Mouse (Mus musculus): ENCODE measurements around the gene Taf11. TPM values are rescaled to one million over a fixed set of nuclear protein-coding genes. Genes with fewer than 3 reads are reported as not detected.

The Taf11 gene
- polyA plus RNA-seq, 1 experiment from 2014 or later: 69.2 TPM

DNA sequence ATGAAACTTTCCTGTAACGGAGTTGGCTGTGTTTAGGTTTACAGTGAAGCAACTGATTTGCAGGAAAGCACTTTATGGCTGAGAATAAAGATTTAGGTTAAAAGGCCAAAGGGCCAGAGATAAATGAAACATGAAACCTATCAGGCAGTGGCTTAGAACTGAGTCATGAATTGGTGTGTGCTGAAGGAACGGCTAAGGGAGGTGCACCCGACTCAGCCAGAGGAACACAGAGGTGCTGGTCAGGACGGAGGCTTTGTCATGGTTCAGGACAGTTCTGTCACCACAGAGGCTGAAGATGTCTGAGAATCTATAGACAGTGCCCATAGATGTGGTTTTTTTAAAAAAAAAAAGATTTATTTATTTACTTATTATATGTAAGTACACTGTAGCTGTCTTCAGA, 5.1 kb upstream of the Taf11 start:
- H3K4me3 ChIP-seq: no peak overlapping the region
- H3K9ac ChIP-seq: no peak overlapping the region
- peaks cover 23% of the 10 kb centered on the region for H3K4me1 ChIP-seq (replicated peaks)
- WGBS: 91% methylated on average over 4 of the region's 4 CpGs
- no peaks in the 10 kb centered on the region for H3K9me3 ChIP-seq
- no peak for ATAC-seq (ENCODE audit: low read depth)
- H3K27me3 ChIP-seq: no peaks in the 10 kb centered on the region
- no peaks in the 10 kb centered on the region for H3K36me3 ChIP-seq
- H3K27ac ChIP-seq (replicated peaks): no peak overlapping the region
- H3K4me2 ChIP-seq: no peak overlapping the region

DNA sequence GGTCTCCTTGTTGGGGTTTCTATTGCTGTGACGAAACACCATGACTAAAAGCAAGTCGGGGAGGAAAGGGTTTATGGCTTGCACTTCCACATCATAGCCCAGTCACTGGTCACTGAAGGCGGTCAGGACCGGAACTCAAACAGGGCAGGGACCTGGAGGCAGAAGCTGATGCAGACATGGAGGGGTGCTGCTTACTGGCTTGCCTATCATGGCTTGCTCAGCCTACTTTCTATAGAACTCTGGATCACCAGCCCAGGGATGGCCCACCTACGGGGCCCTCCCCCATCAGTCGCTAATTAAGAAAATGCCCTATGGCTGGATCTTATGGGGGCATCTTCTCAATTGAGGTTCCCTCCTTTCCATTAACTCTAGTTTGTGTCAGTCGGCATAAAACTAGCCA, 1.7 kb upstream of the Taf11 start:
- peak overlapping the region; percentile 90; the same call in 1 of the 2 replicates for H3K9ac ChIP-seq

DNA sequence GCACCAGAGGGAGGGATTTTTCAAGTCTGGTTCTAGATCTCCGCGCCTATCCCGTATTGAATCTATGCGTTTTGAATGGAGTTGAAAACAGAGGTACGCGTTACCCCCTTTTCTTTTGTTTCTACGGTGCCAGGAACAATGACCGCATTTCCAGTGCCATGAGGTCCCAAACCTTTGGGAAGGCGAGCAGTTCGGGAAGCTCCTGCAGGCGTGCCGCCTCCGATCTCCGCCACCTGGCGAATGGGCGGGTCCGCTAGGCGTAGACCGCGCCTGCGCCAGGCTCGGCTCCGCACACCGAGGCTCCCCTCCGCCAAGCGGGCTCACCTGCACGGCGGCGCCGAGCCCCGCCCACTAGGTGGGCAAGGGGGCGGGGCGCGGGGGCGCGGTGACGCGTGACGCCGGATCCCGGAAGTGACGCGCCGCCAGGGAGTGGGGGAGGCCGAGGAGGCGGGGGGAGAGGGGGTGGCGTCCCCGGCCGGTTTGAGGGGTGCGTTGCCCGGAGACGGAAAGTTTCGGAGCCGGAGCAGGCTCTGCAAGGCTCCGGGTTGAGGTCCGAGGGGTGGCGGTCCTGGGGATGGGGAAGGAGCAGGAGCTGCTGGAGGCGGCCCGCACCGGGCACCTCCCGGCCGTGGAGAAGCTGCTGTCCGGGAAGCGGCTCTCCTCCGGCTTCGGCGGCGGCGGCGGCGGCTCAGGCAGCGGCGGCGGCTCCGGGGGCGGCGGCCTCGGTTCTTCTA, 589 bp downstream of the Taf11 start, which contains the start of gene Anks1:
Gene Anks1 (plus strand): TSS at position 419 of the 734 bp plus-strand sequence.
- WGBS: under 1% methylated on average over 75 of the region's 78 CpGs
- Histone ChIP-seq H3K36me3 (peaks cover 11% of the 10 kb centered on the region), H3K4me3 (peak within 1 kb of the TSS; percentile 77), H3K27ac (replicated peaks) (peak within 1 kb of the TSS; percentile 92), H3K9ac (peak within 1 kb of the TSS; percentile 90), H3K27me3 (no peaks in the 10 kb centered on the region), H3K4me2 (peak within 1 kb of the TSS; percentile 93), H3K4me1 (replicated peaks) (peaks cover 48% of the 10 kb centered on the region), H3K9me3 (no peaks in the 10 kb centered on the region)
- ATAC-seq (ENCODE audit: low read depth): peak; percentile 86

More for the DNA sequence above, 1.7 kb upstream of the Taf11 start:
- no peak overlapping the region for H3K27ac ChIP-seq (replicated peaks)
- no peaks in the 10 kb centered on the region for H3K9me3 ChIP-seq
- H3K4me2 ChIP-seq: peak overlapping the region; percentile 93; the same call in 1 of the 2 replicates
- H3K27me3 ChIP-seq: no peaks in the 10 kb centered on the region
- 89% methylated on average over 7 of the region's 7 CpGs for WGBS
- H3K4me1 ChIP-seq (replicated peaks): peaks cover 40% of the 10 kb centered on the region
- H3K36me3 ChIP-seq: no peaks in the 10 kb centered on the region
- no peak overlapping the region for H3K4me3 ChIP-seq
- ATAC-seq (ENCODE audit: low read depth): no peak

DNA sequence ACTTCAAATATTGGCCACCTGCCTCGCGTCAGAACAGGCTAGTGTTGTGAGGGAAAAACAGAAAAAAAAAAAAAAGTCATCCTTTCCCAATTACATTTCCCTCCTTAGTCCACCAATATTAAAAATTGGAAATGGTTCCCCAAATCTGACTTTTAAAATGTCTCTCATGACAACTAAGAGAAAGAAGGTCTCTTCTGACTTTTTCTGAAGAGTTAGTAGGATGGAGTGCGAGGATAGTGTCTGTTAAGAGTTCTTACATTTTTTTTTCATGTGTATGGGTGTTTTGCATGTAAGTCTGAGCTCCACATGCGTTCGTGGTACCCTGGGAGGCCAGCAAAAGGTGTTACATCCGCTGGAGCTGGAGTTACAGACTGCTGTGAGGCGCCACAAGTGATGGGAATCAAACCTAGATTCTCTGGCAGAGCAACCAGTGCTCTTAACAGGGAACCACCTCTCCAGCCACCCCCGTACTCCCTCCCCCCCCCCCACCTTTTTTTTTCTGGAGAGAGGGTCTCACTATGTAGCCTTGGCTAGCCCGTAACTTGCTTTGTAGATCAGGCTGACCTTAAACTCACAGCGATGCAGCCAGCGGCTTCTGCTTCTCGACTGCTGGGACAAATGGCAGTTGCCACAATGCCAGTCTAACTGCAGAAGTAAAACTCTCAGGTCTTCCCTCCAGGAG, 1.3 kb downstream of the Taf11 start:
- peaks cover 17% of the 10 kb centered on the region for H3K36me3 ChIP-seq
- peak overlapping the region; percentile 93 for H3K4me2 ChIP-seq
- peak overlapping the region; percentile 90 for H3K9ac ChIP-seq
- H3K4me1 ChIP-seq (replicated peaks): peaks cover 48% of the 10 kb centered on the region
- WGBS: under 1% methylated on average over 12 of the region's 12 CpGs
- H3K9me3 ChIP-seq: no peaks in the 10 kb centered on the region
- peak overlapping the region; percentile 92 for H3K27ac ChIP-seq (replicated peaks)
- peak overlapping the region; percentile 77 for H3K4me3 ChIP-seq
- no peaks in the 10 kb centered on the region for H3K27me3 ChIP-seq
- peak; percentile 40 for ATAC-seq (ENCODE audit: low read depth)

DNA sequence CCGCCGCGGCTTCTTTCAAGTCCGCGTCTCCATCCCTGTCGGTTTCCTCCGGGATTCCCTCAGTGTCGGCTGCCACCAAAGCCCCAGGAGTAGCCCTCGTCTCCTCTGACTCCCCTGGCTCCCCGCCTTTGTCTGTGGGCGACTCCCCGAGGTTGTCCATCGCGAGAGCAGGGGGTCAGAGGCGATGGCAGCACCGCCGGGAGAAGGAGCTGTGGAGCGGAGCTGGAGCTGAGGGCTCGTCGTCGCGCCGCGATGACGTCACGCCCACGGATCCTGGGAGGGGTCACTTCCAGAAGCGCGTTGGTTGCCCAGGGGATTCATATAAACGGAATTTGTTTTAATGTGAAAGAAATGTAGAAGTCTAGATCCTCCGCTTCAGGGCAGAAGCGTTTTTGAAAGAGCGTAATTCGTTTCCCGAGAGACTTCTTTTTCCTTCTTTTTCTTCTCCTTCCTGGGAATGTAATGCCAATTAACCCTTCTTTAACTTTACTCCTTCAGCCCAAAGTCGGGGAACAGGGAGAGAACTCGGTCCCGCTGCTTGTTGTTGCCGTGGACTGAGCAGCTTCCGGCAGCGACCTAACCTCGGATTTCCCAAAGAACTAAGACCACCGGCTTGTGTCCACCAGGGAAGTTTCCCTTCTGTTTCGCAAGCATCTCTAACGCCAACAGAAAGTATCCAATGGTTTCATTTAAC, 2.0 kb downstream of the Taf11 start:
- ATAC-seq (ENCODE audit: low read depth): 0 out of 2 replicates have a peak, but pooled peaks have one; percentile 19
- peak overlapping the region; percentile 77 for H3K4me3 ChIP-seq
- H3K27me3 ChIP-seq: no peaks in the 10 kb centered on the region
- H3K36me3 ChIP-seq: peaks cover 24% of the 10 kb centered on the region
- peaks cover 48% of the 10 kb centered on the region for H3K4me1 ChIP-seq (replicated peaks)
- under 1% methylated on average over 45 of the region's 45 CpGs for WGBS
- H3K9ac ChIP-seq: peak overlapping the region; percentile 90
- no peaks in the 10 kb centered on the region for H3K9me3 ChIP-seq
- peak overlapping the region; percentile 92 for H3K27ac ChIP-seq (replicated peaks)
- peak overlapping the region; percentile 93 for H3K4me2 ChIP-seq

DNA sequence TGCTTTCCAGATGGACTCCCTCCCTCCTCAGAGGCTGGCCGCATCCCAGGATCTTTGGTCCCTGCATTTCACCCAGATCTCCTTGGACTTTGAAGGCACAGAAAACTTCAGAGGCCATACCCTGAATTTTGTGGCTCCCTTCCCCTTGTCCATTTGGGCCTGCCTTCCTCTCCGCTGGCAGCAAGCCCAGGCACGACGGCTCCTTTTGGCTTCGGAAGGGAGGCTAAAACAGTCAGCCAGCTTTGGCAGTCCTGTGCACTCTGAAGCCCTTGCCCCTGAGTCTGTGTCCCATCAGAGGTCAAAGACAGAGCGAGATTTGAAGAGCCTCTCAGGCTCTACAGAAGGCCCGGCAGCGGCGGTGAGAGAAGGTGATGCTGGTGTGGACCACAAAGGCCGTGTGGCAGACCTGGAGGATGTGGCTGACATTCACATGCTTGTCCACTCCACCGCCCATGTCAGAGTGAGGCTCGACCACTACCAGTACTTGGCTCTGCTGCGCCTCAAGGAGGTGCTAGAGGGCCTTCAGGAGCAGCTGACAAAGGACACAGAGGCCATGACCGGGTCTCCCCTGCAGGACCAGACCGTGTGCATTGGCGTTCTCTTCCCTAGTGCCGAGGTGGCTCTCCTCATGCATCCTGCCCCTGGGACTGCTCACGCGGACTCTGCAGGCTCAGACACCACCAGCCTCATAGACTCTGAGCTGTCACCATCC, 23.0 kb downstream of the Taf11 start:
- H3K9me3 ChIP-seq: no peaks in the 10 kb centered on the region
- WGBS: 86% methylated on average over 19 of the region's 19 CpGs
- no peaks in the 10 kb centered on the region for H3K4me1 ChIP-seq (replicated peaks)
- no peak overlapping the region for H3K9ac ChIP-seq
- no peak overlapping the region for H3K27ac ChIP-seq (replicated peaks)
- no peaks in the 10 kb centered on the region for H3K27me3 ChIP-seq
- no peak overlapping the region for H3K4me2 ChIP-seq
- H3K4me3 ChIP-seq: no peak overlapping the region
- peaks cover 86% of the 10 kb centered on the region for H3K36me3 ChIP-seq
- no peak for ATAC-seq (ENCODE audit: low read depth)

DNA sequence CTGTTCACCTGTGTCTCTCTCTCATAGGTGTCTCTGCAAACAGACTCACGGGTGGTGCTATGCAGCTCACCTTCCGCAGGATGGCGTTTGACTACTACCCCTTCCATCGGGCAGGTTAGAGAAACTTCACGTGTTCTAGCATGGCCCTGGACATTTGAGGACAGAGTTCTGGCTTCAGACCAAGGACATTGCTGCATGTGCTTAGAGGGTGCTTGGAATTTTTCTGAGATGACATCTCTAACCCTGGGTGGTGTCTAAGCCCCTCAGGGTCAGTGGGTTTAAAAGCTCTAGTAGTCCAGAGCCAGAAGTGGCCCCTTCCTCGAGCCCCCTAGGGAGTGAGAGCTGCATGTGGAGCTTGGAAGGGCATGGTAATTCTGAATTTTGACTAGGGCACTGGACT, 25.6 kb downstream of the Taf11 start:
- Histone ChIP-seq H3K36me3 (peaks cover 85% of the 10 kb centered on the region), H3K4me1 (replicated peaks) (no peaks in the 10 kb centered on the region), H3K4me2 (no peak overlapping the region), H3K27ac (replicated peaks) (no peak overlapping the region), H3K4me3 (no peak overlapping the region), H3K9me3 (no peaks in the 10 kb centered on the region), H3K27me3 (no peaks in the 10 kb centered on the region), H3K9ac (no peak overlapping the region)
- no peak for ATAC-seq (ENCODE audit: low read depth)
- 93% methylated on average over 6 of the region's 6 CpGs for WGBS

DNA sequence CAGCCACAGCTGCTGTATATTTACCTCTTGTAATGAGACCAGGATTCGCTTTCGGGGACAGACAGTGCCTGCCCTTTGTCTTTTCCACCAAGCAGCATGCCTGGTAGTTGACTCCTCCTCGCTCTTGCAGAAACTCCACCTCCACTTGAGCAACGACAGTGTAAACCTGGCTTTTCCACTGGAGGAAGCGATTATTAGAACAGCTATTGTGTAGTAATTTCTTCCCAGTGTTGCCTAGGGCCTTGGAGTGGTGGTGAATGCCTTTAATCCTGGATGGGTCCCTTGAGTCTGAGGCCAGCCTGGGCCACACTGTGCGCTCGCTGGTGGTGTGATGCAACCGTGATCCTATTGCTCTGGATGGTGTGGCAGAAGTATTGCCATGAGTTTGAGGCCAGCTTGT, 26.5 kb downstream of the Taf11 start:
- Histone ChIP-seq H3K36me3 (peaks cover 88% of the 10 kb centered on the region), H3K27me3 (no peaks in the 10 kb centered on the region), H3K4me2 (no peak overlapping the region), H3K9me3 (no peaks in the 10 kb centered on the region), H3K9ac (no peak overlapping the region), H3K4me3 (no peak overlapping the region), H3K4me1 (replicated peaks) (no peaks in the 10 kb centered on the region), H3K27ac (replicated peaks) (no peak overlapping the region)
- WGBS: 91% methylated on average over 8 of the region's 8 CpGs
- ATAC-seq (ENCODE audit: low read depth): no peak

DNA sequence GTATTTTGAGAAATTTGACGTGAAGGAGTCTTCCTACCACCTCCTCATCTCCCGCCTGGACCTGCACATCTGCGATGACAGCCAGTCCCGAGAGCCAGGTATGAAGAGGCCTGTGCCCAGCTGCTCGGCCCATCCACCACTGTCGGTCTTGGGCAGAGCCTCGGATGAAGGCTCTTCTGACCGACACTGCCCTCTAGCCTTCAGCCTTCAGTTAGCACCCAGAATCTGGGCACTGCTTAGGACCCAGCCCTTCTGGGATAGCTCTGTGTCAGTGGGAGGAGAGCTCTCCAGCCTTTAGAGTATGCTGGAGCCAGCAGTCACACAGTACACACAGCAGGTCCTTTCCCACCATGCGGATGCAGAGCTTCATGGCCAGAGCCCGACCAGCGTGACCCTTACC, 28.1 kb downstream of the Taf11 start:
- H3K36me3 ChIP-seq: peaks cover 72% of the 10 kb centered on the region
- no peaks in the 10 kb centered on the region for H3K4me1 ChIP-seq (replicated peaks)
- 74% methylated on average over 11 of the region's 11 CpGs for WGBS
- H3K27ac ChIP-seq (replicated peaks): no peak overlapping the region
- H3K9ac ChIP-seq: no peak overlapping the region
- ATAC-seq (ENCODE audit: low read depth): no peak
- H3K4me2 ChIP-seq: no peak overlapping the region
- no peaks in the 10 kb centered on the region for H3K27me3 ChIP-seq
- no peaks in the 10 kb centered on the region for H3K9me3 ChIP-seq
- no peak overlapping the region for H3K4me3 ChIP-seq

DNA sequence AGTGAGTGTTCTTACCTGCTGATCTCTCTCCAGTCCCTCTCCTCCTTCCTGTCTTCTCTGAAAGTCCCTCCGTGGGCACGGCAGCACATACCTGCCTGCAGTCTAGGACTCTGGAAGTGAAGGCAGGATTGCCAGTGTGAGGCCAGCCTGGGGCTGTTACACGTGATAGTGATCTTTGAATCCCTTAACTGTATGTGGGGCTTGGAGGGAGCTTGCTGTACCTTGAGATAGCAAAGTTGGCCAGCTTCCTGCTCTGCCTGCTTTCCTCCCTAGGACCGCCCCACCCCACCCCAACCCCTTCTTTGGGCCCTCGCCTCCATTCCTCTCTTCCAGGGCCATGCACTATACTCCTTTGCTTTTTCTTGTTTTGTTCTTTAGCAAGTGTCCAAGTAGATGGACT, 35.1 kb downstream of the Taf11 start:
- ATAC-seq (ENCODE audit: low read depth): no peak
- no peak overlapping the region for H3K9ac ChIP-seq
- WGBS: 80% methylated on average over 5 of the region's 5 CpGs
- H3K4me2 ChIP-seq: no peak overlapping the region
- H3K4me1 ChIP-seq (replicated peaks): no peaks in the 10 kb centered on the region
- H3K36me3 ChIP-seq: peaks cover 12% of the 10 kb centered on the region; the same call in 1 of the 2 replicates
- no peaks in the 10 kb centered on the region for H3K27me3 ChIP-seq
- no peak overlapping the region for H3K4me3 ChIP-seq
- H3K27ac ChIP-seq (replicated peaks): no peak overlapping the region
- no peaks in the 10 kb centered on the region for H3K9me3 ChIP-seq

DNA sequence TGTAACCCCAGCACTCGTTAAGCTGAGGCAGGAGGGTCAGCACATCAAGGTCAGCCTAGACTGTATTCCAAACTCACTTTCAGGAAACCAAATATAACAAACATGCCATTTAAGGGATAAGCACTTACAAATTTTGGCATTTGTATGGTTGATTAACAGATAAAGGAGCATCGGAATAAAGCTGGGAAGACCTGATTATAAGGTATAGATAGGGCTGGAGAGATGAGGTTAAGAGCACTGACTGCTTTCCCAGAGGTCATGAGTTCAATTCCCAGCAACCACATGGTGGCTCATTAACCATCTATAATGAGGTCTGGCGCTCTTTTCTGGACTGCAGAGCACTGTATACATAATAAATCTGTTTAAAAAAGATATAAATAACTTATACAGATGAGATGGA, 36.1 kb downstream of the Taf11 start:
- 73% methylated on average over 3 of the region's 3 CpGs for WGBS
- ATAC-seq (ENCODE audit: low read depth): no peak
- no peak overlapping the region for H3K4me3 ChIP-seq
- no peak overlapping the region for H3K27ac ChIP-seq (replicated peaks)
- H3K4me1 ChIP-seq (replicated peaks): no peaks in the 10 kb centered on the region
- 0 out of 2 replicates have a peak, but pooled peaks cover 3% of the 10 kb centered on the region for H3K36me3 ChIP-seq
- H3K4me2 ChIP-seq: no peak overlapping the region
- no peaks in the 10 kb centered on the region for H3K9me3 ChIP-seq
- no peaks in the 10 kb centered on the region for H3K27me3 ChIP-seq
- no peak overlapping the region for H3K9ac ChIP-seq
